Mouse (Mus musculus) frontal cortex, postnatal 10 days (tissue): ENCODE results near the gene Ninj2.
A peak's percentile ranks its signal among the peaks of the same experiment; 100 is the strongest.

ENCODE experiments used
- DNase-seq, 2 experiments: peaks; one replicate each; pipeline ENCODE4 v3.0.0; 2022; ENCODE audit warnings: low spot score in 2 of 2, mixed read lengths in 1 of 2

Ninj2 gene

GRCm38 (mm10) chr6:120199638-120200394 lies 106.7 kb downstream of the Ninj2 start:
- DNase-seq, result no peak

GRCm38 (mm10) chr6:120201956-120202355 lies 108.8 kb downstream of the Ninj2 start:
- no peak for DNase-seq

DNA sequence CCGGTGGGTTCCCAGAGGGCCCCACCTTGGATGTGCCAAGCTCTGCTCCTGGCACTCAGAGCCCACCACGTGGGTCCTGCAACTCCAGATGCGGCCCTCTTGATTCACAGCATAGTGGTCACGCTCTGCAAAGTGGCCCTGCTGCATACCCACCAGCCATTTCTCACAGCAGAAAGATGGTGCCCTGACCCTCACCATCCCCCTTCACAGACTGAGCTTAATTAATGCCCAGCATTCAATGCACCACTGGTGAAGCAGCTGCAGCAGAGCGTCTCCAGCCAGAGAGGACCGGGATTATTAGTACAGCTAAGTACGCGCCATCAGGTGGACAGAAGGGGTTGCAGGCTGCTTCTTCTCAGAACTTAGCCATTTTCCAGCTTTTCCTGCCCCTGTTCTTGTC lies 109.3 kb downstream of the Ninj2 start:
- DNase-seq, result no peak

DNA sequence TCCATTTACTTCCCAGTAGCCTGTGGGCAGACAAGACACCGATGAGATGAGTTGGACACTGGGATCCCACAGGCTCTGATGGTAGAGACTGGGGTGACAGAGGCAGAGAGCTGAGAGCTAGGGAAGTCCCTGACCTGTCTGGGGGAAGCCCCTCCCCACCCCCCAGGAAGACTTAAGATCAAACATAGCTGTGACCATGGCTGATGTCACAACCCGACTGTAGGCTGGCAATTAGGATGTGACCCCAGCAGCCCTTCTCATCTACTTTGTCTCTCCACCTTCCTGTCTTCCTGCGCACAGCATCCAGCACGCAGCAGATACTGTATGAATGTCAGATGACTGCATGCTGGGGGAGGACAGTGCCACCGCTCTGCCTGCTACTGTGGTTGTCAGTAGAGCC lies 113.4 kb downstream of the Ninj2 start:
- no peak for DNase-seq

GRCm38 (mm10) chr6:120211536-120211935 lies 118.4 kb downstream of the Ninj2 start:
- no peak for DNase-seq

- DNase-seq, result no peak
Observed at GRCm38 (mm10) chr6:120216702-120217101, 123.6 kb downstream of the Ninj2 start.

DNA sequence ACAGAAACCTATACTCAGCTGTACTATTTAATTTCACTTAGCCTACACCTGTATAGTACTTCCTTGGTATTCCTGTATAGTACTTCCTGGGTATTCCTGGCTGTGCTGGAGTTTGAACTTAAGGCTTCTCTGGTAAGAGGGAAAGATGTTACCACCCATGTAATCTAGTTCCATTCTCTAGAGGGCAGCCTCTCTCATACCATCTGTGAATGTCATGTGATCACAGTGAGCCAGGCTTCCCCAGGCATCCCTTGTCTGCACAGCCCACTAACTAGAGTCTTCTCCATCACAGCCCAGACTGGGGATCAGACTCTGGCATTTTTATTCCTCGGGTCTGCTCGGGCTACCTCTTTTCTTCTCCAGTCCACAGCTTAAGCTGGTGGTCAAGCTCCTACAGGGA lies 126.1 kb downstream of the Ninj2 start:
- no peak for DNase-seq

- peak in 1 of 2 experiments; percentile 29 for DNase-seq
Observed at GRCm38 (mm10) chr6:120222669-120223068, 129.5 kb downstream of the Ninj2 start.

DNA sequence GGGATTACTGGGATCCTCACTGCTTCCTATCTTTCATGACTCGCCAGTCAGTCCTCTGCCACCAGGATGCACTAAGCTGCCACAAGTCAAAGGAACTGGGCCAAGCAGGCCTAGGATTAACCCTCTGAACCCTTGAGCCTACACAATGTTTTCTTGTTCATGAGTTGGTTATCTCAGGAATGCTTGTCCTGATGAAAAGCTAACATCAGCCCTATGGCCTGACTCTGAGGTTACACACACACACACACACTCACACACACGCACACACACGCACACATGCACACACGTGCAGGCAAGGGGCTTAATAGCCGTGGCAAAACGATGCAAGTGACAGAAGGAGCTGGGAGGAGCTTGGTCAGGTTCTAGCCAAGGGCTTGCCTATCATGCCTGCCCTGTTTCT lies 132.2 kb downstream of the Ninj2 start:
- DNase-seq, result no peak

- no peak for DNase-seq
Observed at GRCm38 (mm10) chr6:120227068-120227467, 133.9 kb downstream of the Ninj2 start.

DNA sequence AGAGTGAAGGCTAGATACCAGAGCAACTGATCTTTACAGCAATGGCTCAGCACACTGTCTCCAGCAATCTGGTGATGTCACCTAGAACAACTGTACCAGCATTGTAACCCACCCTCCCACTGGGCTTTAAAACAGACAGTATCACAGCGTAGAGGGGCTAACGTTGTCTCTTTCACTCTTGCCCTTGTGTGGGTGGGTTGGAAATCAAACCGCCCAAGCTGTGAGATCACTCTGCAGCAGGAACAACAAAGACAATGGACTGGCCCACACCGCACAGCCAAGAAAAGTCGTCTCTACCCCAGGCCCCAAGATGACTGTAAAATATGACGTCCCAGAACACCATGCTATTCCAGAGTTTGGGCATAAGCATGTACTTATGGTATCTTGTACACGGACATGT lies 136.7 kb downstream of the Ninj2 start:
- DNase-seq, result no peak

- no peak for DNase-seq
Observed at GRCm38 (mm10) chr6:120230441-120230840, 137.3 kb downstream of the Ninj2 start.

DNA sequence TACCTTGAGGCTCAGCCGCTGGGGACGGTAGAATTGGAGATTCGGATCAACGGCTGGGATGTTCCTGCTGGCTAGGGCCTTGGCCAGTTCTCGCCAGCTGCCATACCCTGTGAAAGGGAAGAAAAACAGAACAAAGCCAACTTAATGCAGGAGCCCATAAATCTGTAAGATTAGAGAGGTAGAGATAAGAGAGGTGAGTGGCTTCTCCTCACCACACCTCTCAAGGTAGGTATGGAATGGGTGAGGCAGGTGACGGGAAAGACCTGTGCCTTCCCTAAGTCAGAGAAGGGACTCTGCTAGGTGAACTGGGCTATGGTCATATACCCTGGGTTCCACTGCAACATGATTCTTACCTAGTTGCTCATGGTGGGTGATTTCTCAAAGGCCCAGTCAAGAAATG lies 139.7 kb downstream of the Ninj2 start:
- DNase-seq, result no peak

- DNase-seq, result no peak
Observed at GRCm38 (mm10) chr6:120235874-120236273, 142.7 kb downstream of the Ninj2 start.

GRCm38 (mm10) chr6:120240461-120240860 lies 147.3 kb downstream of the Ninj2 start:
- DNase-seq, result no peak

GRCm38 (mm10) chr6:120241453-120241852 lies 148.3 kb downstream of the Ninj2 start:
- DNase-seq, result no peak

DNA sequence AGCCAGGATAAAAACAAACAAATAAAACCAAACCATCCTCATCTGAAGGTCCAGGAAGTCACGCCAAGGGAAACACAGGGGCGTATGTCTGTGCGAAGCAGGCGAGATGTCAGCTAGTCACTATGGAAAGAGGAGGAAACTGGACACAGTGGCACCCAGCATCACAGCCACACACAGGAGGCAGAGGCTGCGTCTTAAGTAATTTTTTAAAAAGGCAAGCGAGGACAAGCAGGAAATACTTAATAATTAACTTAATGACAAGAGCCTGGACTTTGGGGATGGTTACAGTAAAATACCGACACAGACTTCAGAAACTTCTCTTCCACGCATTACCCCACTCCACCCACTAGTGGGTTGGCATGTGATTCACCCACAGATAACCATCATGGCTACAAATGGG lies 149.4 kb downstream of the Ninj2 start:
- no peak for DNase-seq

DNA sequence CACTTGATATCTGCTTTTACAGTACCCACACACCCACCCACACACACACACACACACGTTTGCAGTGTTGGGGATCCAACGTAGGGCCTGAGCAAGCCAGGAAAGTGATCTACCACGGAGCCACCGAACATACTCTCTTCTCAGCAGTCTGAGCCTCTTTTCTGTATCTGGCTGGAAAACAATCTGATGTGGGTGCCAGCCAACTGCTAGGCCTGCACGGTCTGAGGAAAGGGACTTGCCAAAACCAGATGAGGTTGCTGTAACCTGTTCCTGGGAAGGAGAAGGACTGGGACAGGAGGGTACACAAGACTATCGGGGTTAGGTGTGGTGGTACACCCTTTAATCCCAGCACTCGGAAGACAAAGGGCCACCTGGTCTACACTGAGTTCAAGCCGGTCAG lies 150.1 kb downstream of the Ninj2 start:
- no peak for DNase-seq

DNA sequence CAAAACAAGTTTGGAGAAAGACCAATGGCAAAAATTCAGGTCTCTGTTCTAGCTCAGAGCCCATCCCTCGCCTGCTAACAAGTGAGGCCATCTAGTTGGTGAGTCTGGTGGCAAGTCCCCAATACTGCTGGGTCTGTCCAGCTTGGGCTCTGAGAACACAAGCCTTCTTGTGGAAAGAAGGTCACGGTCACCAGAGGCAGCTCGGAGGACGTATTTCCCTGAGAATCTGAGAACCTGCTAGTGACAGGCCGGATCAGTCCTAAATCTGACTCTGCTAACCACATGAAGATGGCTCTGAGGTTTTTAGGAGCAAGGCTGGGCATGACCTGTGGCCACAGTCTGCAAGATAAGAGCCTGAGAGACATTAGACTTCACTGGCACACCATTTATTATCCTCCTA lies 153.5 kb downstream of the Ninj2 start:
- no peak for DNase-seq

DNA sequence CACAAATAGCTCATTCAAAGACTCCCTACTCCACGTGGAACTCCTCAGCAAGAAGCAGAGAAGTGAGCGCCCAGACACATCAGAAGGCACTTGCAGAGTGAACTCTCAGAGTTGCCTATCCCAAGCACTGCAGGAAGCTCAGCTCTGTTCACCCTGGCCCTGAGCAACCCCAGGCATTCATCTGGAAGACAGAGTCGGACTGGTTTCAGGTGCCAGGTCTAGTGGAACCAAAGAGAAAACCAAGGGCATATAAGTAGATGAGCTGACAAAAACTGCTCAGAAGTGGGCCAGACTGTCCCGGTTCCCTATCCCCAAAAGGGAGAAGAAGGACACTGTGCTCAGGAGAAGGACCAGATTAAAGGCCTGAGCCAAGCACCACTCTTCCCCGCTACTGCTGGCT lies 156.7 kb downstream of the Ninj2 start:
- no peak for DNase-seq
